Mouse (Mus musculus) thymus, adult 2 months (tissue): ENCODE measurements around the gene Abhd16b. TPM values are rescaled to one million over a fixed set of nuclear protein-coding genes. Genes with fewer than 3 reads are reported as not detected.

Source experiments
- DNase-seq: peaks from one replicate; pipeline ENCODE4 v3.0.0; 2021
- H3K27ac ChIP-seq: fragments of 200-500 bp; 2 replicates; pipeline ENCODE4 v1.5.1; 2012; ENCODE audit warnings: low read length, control low read depth; ENCODE audit not compliant: control insufficient read depth, insufficient read depth
- H3K27me3 ChIP-seq: fragments of 200-500 bp; 2 replicates; pipeline ENCODE4 v1.6.1; 2012; ENCODE audit warnings: mild to moderate bottlenecking, low read length, moderate library complexity, mixed read lengths; ENCODE audit not compliant: control insufficient read depth, insufficient read depth
- H3K36me3 ChIP-seq: fragments of 200-500 bp; 2 replicates; pipeline ENCODE4 v1.6.1; 2012; ENCODE audit warnings: mild to moderate bottlenecking, low read length, moderate library complexity; ENCODE audit not compliant: control insufficient read depth, insufficient read depth
- H3K4me1 ChIP-seq: fragments of 200-500 bp; replicated peaks from 2 replicates; pipeline ENCODE4 v1.6.1; 2012; ENCODE audit warnings: low read length; ENCODE audit not compliant: control insufficient read depth, insufficient read depth
- H3K4me3 ChIP-seq: fragments of 200-500 bp; 2 replicates; pipeline ENCODE4 v1.5.1; 2012; ENCODE audit warnings: mild to moderate bottlenecking, low read length, control low read depth, moderate library complexity; ENCODE audit not compliant: control insufficient read depth, insufficient read depth
- CTCF ChIP-seq: fragments of 200-500 bp; IDR thresholded peaks from 2 replicates; pipeline ENCODE4 v1.5.1; 2012; ENCODE audit warnings: mild to moderate bottlenecking, control low read depth, low read length, moderate library complexity, borderline replicate concordance; ENCODE audit not compliant: control insufficient read depth, poor library complexity, insufficient read depth; ENCODE audit errors: extremely low read depth
- POLR2A ChIP-seq: fragments of 200-500 bp; IDR thresholded peaks from 2 replicates; pipeline ENCODE4 v1.6.1; 2012; ENCODE audit warnings: mild to moderate bottlenecking, low read length, control low read depth, moderate library complexity; ENCODE audit not compliant: control insufficient read depth, poor library complexity, insufficient read depth; ENCODE audit errors: extremely low read depth
- WGBS: fragments of 180-500 bp; shearing (Covaris S2); methylation state at CpG from one replicate; pipeline ENCODE4 v1.1.7; 2018; 5-methylcytosine and 5-hydroxymethylcytosine counted together
- polyA plus RNA-seq: library from polyadenylated mRNA; depleted of rRNA; stranded (reverse); fragments of >200 nt; gene quantifications from 2 replicates; pipeline ENCODE4 v1.2.3, GENCODE M21; 2012

Gene Abhd16b
- polyA plus RNA-seq, 1 experiment: 0.16 TPM

GRCm38 (mm10) chr2:181459673-181460621 lies 33.1 kb upstream of the Abhd16b start:
- Histone ChIP-seq H3K4me1 (peaks cover 11% of the 10 kb centered on the region), H3K27me3 (peaks cover 22% of the 10 kb centered on the region), H3K27ac (no peak overlapping the region), H3K4me3 (peak overlapping the region; percentile 47), H3K36me3 (no peaks in the 10 kb centered on the region)
- WGBS: 10% methylated on average over 71 of the region's 71 CpGs
- peak; percentile 5 for DNase-seq
- TF ChIP-seq CTCF (no peak), POLR2A (no peak)

- DNase-seq: no peak
- Histone ChIP-seq H3K36me3 (no peaks in the 10 kb centered on the region), H3K4me1 (peaks cover 11% of the 10 kb centered on the region), H3K27me3 (peaks cover 22% of the 10 kb centered on the region), H3K4me3 (no peak overlapping the region), H3K27ac (no peak overlapping the region)
- TF ChIP-seq CTCF: no peak
- no peak for TF ChIP-seq POLR2A
- WGBS: 91% methylated on average over 1 of the region's 1 CpGs
Measured at GRCm38 (mm10) chr2:181461536-181462100, 31.4 kb upstream of the Abhd16b start.

GRCm38 (mm10) chr2:181462604-181463003 lies 30.4 kb upstream of the Abhd16b start:
- WGBS: 93% methylated on average over 1 of the region's 1 CpGs
- TF ChIP-seq CTCF (no peak), POLR2A (no peak)
- Histone ChIP-seq H3K27me3 (peaks cover 22% of the 10 kb centered on the region), H3K4me1 (peaks cover 11% of the 10 kb centered on the region), H3K4me3 (no peak overlapping the region), H3K36me3 (no peaks in the 10 kb centered on the region), H3K27ac (no peak overlapping the region)
- DNase-seq: no peak

DNA sequence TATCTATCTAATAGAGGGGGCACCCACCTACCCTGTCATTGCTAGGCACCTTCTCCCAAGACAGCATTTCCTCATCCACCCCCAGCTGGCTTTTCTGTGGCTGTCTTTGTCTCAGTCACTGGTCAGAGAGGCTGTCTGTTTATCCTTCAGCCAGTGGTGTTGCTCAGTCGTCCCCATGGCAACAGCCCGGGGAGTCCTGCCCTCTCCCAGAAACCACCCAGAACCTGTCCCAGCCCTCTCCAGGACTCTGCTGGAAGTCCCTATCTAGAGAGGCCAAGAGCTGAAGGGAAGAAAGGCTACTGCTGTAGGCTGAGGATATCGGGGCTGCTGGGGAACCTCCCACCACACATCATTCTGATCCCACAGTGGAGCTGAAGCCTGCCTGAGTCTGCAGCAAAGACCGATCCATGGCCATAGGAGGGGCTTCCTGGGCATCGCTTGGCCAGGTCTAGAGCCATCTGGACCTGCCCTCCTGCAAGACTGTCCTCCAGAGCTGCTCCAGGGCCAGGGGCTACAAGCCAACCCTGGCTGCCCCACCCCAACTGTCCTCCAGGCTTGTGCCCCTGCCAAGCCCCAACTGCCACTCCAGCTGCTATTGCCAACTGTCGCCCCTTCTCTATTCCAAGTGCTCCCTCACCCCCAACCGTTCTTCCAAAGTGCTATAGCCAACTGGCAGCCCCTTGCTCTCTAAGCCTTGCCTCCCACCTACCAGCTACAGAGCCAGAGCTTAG lies 29.8 kb upstream of the Abhd16b start:
- no peak overlapping the region for H3K27ac ChIP-seq
- H3K36me3 ChIP-seq: no peaks in the 10 kb centered on the region
- peaks cover 11% of the 10 kb centered on the region for H3K4me1 ChIP-seq
- no peak for DNase-seq
- peaks cover 22% of the 10 kb centered on the region for H3K27me3 ChIP-seq
- WGBS: 65% methylated on average over 7 of the region's 7 CpGs
- TF ChIP-seq CTCF: no peak
- no peak for TF ChIP-seq POLR2A
- H3K4me3 ChIP-seq: no peak overlapping the region

- 72% methylated on average over 3 of the region's 3 CpGs for WGBS
- Histone ChIP-seq H3K4me1 (no peaks in the 10 kb centered on the region), H3K36me3 (no peaks in the 10 kb centered on the region), H3K4me3 (no peak overlapping the region), H3K27ac (no peak overlapping the region), H3K27me3 (peaks cover 5% of the 10 kb centered on the region; the same call in 1 of the 2 replicates)
- DNase-seq: no peak
- TF ChIP-seq POLR2A: no peak
- TF ChIP-seq CTCF: no peak
Measured at GRCm38 (mm10) chr2:181465423-181465822, 27.6 kb upstream of the Abhd16b start.

DNA sequence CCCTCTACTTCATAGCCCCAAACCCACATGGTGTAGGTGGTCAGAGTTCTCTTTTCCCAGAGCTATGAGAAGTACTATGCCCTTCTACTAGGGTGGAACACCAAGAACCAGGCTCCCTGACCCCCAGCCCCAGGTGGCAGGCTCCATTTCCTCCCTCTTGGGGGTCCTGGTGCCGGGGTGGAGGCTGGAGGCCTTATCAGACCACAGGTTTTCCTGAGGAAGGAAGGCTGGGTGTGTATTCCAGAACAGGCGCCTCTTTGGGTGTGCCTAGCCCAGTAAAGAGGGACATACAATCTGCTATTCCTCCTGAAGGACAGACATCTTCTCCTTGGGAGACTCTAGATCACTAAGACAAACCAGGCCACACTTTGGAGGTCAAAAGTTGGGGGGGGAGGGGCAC lies 22.7 kb upstream of the Abhd16b start:
- H3K4me1 ChIP-seq: no peaks in the 10 kb centered on the region
- 30% methylated on average over 2 of the region's 2 CpGs for WGBS
- TF ChIP-seq CTCF: no peak
- no peak for TF ChIP-seq POLR2A
- H3K27me3 ChIP-seq: no peaks in the 10 kb centered on the region
- no peak overlapping the region for H3K4me3 ChIP-seq
- H3K27ac ChIP-seq: no peak overlapping the region
- DNase-seq: no peak
- H3K36me3 ChIP-seq: no peaks in the 10 kb centered on the region
